Mouse (Mus musculus): ENCODE data around the gene Bhlha15.

Gene Bhlha15

GRCm38 (mm10) chr5:144189327-144189726 is 759 bp upstream of the Bhlha15 start:
- in situ Hi-C loops (cut with MboI, MseI), result no loop called here

DNA sequence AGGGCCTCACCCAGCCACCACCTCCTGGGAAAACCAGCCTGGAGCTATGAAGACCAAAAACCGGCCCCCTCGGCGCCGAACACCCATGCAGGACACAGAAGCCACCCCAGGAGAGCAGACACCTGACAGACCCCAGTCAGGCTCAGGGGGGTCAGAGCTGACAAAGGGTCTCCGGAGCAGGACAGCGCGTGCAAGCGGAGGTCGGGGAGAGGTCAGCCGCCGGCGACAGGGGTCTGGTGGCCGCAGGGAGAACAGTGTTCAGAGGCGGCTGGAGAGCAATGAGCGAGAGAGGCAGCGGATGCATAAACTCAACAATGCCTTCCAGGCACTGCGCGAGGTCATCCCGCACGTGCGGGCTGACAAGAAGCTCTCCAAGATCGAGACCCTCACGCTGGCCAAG is 940 bp downstream of the Bhlha15 start:
- in situ Hi-C loops (cut with MboI, MseI), result no loop called here

DNA sequence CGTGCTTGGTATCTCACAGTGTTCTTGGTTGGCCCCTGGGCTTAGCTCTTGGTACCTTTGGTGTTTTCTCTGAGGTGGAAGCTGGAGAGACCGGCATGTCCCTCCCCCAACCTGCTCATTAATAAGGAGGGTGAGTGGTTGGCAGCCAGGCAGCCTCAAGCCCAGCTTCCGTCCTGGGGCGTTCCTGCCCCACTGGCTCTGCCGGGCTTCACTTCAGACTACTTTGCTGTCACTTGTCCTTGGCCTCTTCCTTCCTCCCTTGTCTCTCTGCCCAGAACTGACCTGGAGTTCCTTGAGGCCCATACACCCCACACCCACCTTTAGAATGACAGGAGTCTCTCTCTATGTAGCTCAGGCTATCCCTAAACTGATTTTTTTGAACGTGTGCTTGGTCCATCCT is 2.6 kb downstream of the Bhlha15 start:
- in situ Hi-C loops (cut with MboI, MseI), result no loop called here

DNA sequence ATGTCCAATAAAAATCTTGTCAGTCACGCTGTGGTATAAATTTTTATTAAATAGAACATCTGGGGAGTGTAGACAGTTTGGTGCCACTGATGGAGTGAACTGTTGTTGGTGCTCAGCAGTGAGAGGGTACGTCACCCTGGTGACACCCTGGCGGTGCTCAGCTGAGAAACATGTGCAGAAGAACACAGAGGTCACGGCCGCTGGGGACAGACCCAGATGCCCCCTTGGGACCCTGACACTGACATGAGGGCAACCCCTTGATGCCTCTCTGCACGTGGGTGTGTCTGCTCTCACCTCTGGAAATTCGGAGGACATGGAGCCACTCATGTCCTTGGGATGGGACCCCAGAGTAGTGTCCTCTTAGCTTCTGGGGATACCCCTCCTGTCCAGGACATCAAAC is 4.3 kb downstream of the Bhlha15 start:
- in situ Hi-C loops (cut with MboI, MseI), result no loop called here

DNA sequence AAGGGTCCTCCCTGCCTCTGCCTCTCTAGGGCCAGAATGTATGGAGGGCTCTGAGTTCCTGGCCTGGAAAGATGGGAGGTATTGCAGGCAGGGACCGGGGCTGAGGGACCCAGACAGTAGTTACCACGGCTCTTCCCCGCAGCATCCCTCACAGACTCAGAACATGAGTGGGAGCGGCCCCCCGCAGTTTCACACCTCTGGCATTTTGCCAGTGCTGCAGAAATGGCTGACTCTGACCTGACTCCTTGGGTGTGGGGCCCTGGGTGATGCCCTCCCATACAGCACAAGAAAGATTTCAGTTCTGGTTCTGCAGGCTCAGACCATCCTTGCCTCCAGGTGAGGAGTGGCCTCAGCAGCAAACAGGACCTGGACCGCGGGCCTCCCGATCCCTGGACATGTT is 5.5 kb downstream of the Bhlha15 start:
- in situ Hi-C loops (cut with MboI, MseI), result no loop called here

- in situ Hi-C loops (cut with MboI, MseI), result loop anchor here (25.0 kb wide), 1 partner anchor 562 kb away; the partner anchor contains the start of genes Tmem130 and Trrap
These were observed 10.5 kb downstream of the Bhlha15 start for GRCm38 (mm10) chr5:144200616-144201015.

DNA sequence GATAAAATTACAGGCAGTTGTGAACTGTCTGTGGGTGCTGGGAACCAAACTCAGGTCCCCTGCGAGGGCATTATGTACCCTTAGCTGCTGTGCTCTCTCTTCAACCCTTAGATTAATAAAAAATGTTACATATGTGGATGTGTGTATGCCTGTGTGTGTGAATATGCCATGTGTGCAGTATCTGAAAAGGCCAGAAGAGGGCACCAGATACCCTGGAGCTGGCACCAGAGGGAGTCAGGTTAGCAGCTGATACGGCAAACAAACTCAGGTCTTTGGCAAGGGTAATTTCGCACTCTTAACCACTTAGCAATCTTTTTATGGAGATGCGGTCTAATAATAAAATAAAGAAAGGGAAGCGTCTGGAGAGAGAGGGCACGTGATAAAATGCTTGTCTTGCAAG is 12.3 kb downstream of the Bhlha15 start:
- in situ Hi-C loops (cut with MboI, MseI), result loop anchor here (25.0 kb wide), 1 partner anchor 560 kb away; the partner anchor contains the start of genes Tmem130 and Trrap

DNA sequence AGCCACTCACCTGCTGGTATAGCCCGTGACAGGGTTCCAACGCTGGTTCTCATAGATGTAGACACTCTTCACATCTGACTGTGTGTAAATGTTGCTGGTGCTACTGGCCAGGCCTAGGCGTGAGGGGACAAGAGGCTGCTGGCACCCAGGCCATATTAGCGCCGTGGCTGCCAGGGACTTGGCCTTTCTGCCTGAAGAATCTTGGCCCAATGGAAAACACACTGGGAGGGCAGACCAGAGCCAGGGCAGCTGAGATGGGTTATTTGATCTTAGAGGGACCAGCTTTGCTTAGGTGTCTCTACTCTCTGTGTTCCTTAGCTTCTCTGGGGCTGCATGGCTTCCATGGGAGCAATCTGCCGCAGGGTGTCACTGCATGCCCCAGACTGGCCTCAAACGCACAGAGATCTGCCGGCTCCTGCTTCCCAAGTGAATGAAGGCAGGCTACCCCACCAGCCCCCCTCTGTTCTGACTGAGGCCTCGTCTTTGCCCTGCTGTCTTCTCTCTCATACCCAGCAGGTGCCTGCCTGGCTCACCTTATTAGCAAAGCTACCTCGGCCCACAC is 13.4 kb downstream of the Bhlha15 start:
- in situ Hi-C loops (cut with MboI, MseI), result loop anchor here (25.0 kb wide), 1 partner anchor 559 kb away; the partner anchor contains the start of genes Tmem130 and Trrap

DNA sequence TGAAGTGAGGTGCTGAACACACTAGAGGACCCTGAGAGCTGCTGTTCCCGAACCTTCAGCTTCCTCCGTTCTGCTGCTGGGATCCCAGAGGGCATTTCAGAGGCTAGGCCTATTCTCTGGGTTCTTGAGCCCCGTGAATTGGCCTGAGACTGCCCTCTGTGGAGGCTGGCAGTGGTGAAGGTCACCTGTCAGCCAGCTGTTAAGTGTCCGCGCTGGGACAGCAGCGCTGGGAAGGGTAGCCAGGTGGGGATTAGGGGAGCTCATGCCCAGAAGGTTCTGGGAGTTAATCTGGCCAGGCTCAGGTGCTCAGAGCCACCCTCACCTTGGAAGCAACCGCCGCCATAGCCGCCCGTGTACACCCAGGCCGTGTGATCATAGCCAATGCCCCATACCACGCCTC is 14.2 kb downstream of the Bhlha15 start:
- in situ Hi-C loops (cut with MboI, MseI), result loop anchor here (25.0 kb wide), 1 partner anchor 558 kb away; the partner anchor contains the start of genes Tmem130 and Trrap

DNA sequence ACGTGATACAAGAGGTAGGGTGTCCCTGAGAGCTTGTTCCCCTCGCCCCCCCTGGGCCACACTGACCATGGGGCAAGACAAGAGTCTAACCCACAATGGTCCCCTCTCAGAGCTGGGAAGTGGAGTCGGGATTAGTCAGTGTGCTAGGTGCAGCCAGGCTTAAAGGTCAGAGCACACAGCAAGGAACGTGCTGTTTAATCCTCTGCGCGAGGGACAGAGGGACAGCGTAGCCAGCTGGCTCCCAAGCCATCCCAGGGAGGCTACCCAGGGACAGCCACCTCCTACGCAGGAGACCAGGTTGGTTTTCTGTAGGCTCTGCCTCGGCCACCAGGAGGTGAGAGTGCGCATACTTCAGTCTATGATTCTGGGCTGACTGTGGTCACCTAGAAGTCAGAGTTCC is 14.8 kb downstream of the Bhlha15 start:
- in situ Hi-C loops (cut with MboI, MseI), result loop anchor here (25.0 kb wide), 1 partner anchor 557 kb away; the partner anchor contains the start of genes Tmem130 and Trrap

GRCm38 (mm10) chr5:144206069-144206468 is 16.0 kb downstream of the Bhlha15 start:
- in situ Hi-C loops (cut with MboI, MseI), result loop anchor here (25.0 kb wide), 1 partner anchor 556 kb away; the partner anchor contains the start of genes Tmem130 and Trrap

GRCm38 (mm10) chr5:144207478-144207877 is 17.4 kb downstream of the Bhlha15 start:
- in situ Hi-C loops (cut with MboI, MseI), result loop anchor here (25.0 kb wide), 1 partner anchor 555 kb away; the partner anchor contains the start of genes Tmem130 and Trrap

- in situ Hi-C loops (cut with MboI, MseI), result loop anchor here (25.0 kb wide), 1 partner anchor 548 kb away; the partner anchor contains the start of genes Tmem130 and Trrap
These were observed 24.4 kb downstream of the Bhlha15 start for GRCm38 (mm10) chr5:144214453-144214852.

DNA sequence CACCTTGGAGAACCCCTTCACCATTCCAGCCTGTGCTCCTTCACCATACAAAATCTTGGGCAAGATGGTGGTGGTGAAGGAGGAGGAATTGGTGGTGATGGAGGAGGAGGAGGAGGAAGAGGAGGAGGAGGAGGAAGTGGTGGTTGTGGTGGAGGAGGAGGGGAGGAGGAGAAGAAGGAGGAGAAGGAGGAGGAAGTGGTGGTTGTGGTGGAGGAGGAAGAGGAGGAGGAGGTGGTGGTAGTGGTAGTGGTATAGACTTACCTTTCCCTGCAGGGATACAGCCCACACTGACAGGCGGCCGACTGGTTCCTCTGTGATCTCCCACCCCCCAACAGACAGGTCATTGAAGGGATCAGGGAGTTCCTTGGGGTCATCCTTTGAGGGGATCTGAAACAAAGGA is 25.9 kb downstream of the Bhlha15 start:
- in situ Hi-C loops (cut with MboI, MseI), result loop anchor here (25.0 kb wide), 1 partner anchor 546 kb away; the partner anchor contains the start of genes Tmem130 and Trrap

DNA sequence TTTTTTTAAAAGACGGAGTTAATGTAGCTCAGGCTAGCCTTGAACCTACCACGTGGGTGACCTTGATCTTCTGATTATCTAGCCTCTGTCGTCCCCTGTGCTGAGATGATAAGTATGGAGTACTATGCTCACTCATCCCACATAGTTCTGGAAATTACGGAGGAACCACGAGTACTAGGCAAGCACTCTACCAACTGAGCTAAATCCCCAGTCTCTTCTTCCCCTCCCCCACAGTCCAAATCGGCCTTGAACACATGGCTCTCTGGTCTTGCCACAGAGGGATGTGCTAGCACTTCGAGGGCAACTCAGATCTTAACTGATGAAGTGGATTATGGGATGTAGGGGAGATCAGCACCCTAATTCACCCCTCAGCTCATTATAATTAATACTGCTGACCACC is 28.0 kb downstream of the Bhlha15 start:
- in situ Hi-C loops (cut with MboI, MseI), result loop anchor here (25.0 kb wide), 1 partner anchor 544 kb away; the partner anchor contains the start of genes Tmem130 and Trrap

DNA sequence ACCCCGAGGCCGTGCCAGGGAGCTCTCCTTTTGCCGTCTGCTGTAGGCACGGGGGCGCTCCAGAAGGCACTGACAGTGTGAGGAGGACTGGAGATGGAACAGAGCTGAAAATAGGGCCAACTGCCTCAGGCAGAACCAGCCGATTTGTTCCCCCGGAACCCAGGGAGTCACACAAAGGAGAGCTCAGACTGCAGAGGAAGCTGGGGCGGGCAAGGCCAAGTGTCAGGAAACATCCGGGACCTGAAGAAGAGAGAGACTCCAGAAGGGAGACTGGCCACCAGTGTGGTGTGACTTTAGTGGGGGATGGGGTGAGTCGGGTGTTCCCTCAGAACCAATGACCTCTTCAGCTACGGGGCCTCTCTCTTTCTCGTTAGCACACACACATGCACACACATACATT is 29.2 kb downstream of the Bhlha15 start:
- in situ Hi-C loops (cut with MboI, MseI), result loop anchor here (25.0 kb wide), 1 partner anchor 543 kb away; the partner anchor contains the start of genes Tmem130 and Trrap

GRCm38 (mm10) chr5:144219936-144220335 is 29.9 kb downstream of the Bhlha15 start:
- in situ Hi-C loops (cut with MboI, MseI), result loop anchor here (25.0 kb wide), 1 partner anchor 542 kb away; the partner anchor contains the start of genes Tmem130 and Trrap

DNA sequence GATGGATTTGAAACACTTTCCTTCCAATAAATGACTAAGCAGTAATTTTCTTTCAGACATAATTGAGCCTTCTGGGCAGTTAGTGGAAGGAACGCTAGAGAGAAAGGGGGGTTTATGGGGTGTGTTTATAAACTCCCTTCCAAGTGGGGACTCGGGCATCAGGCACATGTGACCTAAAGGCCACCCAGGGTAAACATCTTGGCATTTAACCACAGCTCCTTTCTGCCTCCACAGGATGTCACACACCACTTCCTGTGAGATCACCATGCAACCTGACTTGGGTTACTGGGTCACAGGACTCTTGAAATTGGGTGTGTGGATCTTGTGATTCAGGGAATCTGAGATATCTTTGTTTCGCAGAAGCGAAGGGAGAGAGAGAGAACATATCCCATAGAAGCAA is 31.2 kb downstream of the Bhlha15 start:
- in situ Hi-C loops (cut with MboI, MseI), result loop anchor here (25.0 kb wide), 1 partner anchor 541 kb away; the partner anchor contains the start of genes Tmem130 and Trrap

- in situ Hi-C loops (cut with MboI, MseI), result loop anchor here (25.0 kb wide), 1 partner anchor 539 kb away; the partner anchor contains the start of genes Tmem130 and Trrap
These were observed 32.9 kb downstream of the Bhlha15 start for GRCm38 (mm10) chr5:144222811-144223502.

DNA sequence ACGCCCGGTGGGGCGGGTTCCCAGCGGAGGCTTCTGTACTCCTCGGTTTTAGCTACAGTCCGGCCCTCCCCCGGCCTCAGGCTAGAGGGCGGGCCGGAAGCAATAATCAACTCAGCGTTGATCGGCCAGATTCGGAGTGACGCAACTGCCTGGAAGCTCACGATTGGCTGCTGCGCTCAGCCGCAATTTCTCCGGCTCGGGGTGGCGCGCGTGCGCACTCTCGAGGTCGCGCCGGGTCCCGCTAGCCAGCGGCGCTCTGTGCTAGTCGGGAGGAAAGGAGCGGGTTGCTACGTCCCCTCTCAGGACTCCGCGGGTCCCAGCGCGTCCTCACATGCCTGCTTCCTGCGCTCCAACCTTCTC is 33.4 kb downstream of the Bhlha15 start, which contains the start of gene Tecpr1:
Tecpr1 (minus strand) TSS at position 113 of the 360 bp plus-strand sequence.
- in situ Hi-C loops (cut with MboI, MseI), result loop anchor here (25.0 kb wide), 1 partner anchor 539 kb away; the partner anchor contains the start of genes Tmem130 and Trrap

GRCm38 (mm10) chr5:144223899-144224816 is 34.1 kb downstream of the Bhlha15 start:
- in situ Hi-C loops (cut with MboI, MseI), result loop anchor here (25.0 kb wide), 1 partner anchor 538 kb away; the partner anchor contains the start of genes Tmem130 and Trrap

All from T-helper 2 cell (primary cell).